Mouse (Mus musculus) macrophage (primary cell): ENCODE data around the gene Kif15. TPM values are rescaled to one million over a fixed set of nuclear protein-coding genes. Genes with fewer than 3 reads are reported as not detected.

Experiments used
- H3K27ac ChIP-seq: fragments of 350-480 bp; formaldehyde crosslinking; 2 replicates; pipeline ENCODE4 v1.9.0; 2021
- H3K36me3 ChIP-seq: fragments of 350-480 bp; formaldehyde crosslinking; 2 replicates; pipeline ENCODE4 v1.9.0; 2021; ENCODE audit errors: inconsistent target
- H3K4me3 ChIP-seq: fragments of 350-480 bp; formaldehyde crosslinking; 2 replicates; pipeline ENCODE4 v1.9.0; 2021; ENCODE audit errors: inconsistent target
- H3K79me2 ChIP-seq: fragments of 350-480 bp; formaldehyde crosslinking; 2 replicates; pipeline ENCODE4 v1.9.0; 2021; ENCODE audit errors: inconsistent target
- WGBS: methylation state at CpG from one replicate; pipeline ENCODE4 v1.1.7; 2026; ENCODE audit warnings: inconsistent platforms; ENCODE audit not compliant: missing documents; 5-methylcytosine and 5-hydroxymethylcytosine counted together
- polyA plus RNA-seq: library from polyadenylated mRNA; stranded (reverse); fragments of 250-400 nt; gene quantifications from 3 replicates; pipeline ENCODE4 v1.2.4, GENCODE M21; 2018; ENCODE audit warnings: inconsistent platforms

Gene Kif15
- polyA plus RNA-seq, 1 experiment from 2014 or later = 5.5 TPM

DNA sequence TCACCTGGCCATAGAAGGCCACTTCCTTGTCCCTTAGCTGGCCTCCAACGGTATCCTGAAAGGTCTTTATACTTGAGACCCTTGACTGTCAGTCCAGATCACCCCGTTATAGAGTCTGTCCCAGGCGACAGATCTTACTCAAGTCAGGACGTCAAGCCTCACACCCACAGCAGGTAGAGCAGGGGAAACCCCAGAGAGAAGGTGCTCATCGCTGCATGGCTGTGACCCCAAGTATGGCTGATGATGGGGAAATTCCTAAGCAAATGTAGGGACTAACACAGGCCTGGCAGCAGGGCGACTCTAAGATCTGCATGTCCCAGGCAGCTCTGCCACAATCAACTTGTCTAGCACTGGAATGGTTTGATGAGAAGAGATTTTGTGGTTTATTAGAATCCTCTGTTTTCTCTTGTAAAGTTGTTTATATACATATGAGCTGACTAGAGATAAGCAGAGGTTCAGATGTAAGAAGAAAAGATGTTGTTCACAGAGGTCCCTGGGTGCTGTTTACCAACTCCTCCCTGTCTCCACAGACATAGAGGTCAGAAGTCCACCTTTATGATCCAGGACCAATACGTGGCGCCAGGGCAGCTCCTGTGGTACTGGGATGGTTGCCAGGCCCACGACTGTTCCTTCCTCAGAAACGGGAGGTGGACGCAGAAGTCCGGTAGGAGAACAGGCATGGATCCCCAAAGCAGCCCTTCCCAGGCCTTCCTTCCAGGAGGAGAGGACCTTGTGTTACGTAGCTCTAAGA is 80.8 kb downstream of the Kif15 start:
- no peaks in the 10 kb centered on the region for H3K79me2 ChIP-seq

GRCm38 (mm10) chr9:123034426-123034825 is 83.6 kb downstream of the Kif15 start, which contains the start of gene Tgm4:
TSS of gene Tgm4 (plus strand) at chr9:123034726.
- Histone ChIP-seq H3K27ac (no peak within 1 kb of the TSS), H3K79me2 (no peaks in the 10 kb centered on the region), H3K4me3 (no peak within 1 kb of the TSS), H3K36me3 (no peaks in the 10 kb centered on the region)
- WGBS = 87% methylated on average over 4 of the region's 4 CpGs

More for the DNA sequence above, 80.8 kb downstream of the Kif15 start:
- 80% methylated on average over 13 of the region's 13 CpGs for WGBS
- Histone ChIP-seq H3K4me3 (no peak overlapping the region), H3K27ac (no peak overlapping the region), H3K36me3 (no peaks in the 10 kb centered on the region)

DNA sequence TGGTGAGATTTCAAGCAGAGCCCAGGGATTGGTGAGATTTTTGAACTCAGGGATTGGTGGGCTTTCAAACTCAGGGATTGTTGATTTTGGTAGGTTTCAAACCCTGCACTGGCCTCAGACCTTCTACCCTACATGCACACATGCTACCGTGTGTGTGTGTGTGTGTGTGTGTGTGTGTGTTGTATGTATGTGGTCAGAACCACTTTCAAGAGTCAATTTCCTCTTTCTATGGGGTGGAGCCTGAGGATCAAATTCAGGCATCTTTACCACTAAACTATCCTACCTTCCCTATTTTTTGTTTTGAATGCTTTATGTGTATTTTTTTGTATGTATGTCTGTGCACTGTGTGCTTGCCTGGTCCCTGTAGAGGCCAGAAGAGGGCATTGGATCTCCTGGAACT is 96.8 kb downstream of the Kif15 start:
- Histone ChIP-seq H3K79me2 (no peaks in the 10 kb centered on the region), H3K4me3 (no peak overlapping the region), H3K27ac (no peak overlapping the region), H3K36me3 (no peaks in the 10 kb centered on the region)
- WGBS = 0% methylated on average over 1 of the region's 1 CpGs

GRCm38 (mm10) chr9:123058724-123059292 is 108.0 kb downstream of the Kif15 start:
- Histone ChIP-seq H3K79me2 (no peaks in the 10 kb centered on the region), H3K27ac (no peak overlapping the region), H3K4me3 (no peak overlapping the region), H3K36me3 (no peaks in the 10 kb centered on the region)

DNA sequence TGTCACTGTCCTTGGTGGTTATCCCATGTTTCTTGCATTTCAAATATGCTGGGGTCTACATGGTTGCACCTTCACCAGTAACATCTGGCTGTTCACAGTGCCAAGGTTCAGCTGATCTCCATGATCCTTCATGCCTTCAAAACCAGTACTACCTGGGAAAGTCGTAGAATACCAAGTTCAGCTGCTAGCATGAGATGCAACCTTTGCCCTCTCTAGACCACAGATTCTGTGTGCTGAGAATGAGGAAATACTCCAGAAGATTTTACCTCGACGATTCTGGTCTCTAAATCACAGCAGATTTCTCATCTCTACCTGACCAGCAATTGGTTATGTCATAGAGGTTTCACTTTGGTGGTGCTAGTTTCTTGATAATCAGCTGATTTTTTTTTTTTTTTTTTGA is 109.3 kb downstream of the Kif15 start:
- no peak overlapping the region for H3K27ac ChIP-seq
- 40% methylated on average over 3 of the region's 3 CpGs for WGBS

More for the DNA sequence above, 109.3 kb downstream of the Kif15 start:
- no peaks in the 10 kb centered on the region for H3K79me2 ChIP-seq
- H3K36me3 ChIP-seq = no peaks in the 10 kb centered on the region
- no peak overlapping the region for H3K4me3 ChIP-seq

Other genes with a start within 250 kb of the Kif15 start
- gene Topaz1, start 203.7 kb upstream of the Kif15 start, polyA plus RNA-seq = not detected in 3 replicates
- 3.2 to 5.7 TPM (median 4.8 TPM) in 3 replicates for gene Tcaim, start 145.5 kb upstream of the Kif15 start, polyA plus RNA-seq
- not detected in 3 replicates for gene Gm35549, start 107.0 kb upstream of the Kif15 start, polyA plus RNA-seq
- gene Zfp445, start 85.0 kb upstream of the Kif15 start, polyA plus RNA-seq = 25.1 to 44.1 TPM (median 37.2 TPM) in 3 replicates
- gene Zkscan7, start 65.4 kb upstream of the Kif15 start, polyA plus RNA-seq = 0.59 to 0.82 TPM (median 0.68 TPM) in 3 replicates
- 0.87 to 1.9 TPM (median 1.1 TPM) in 3 replicates for gene Zfp105, start 28.0 kb upstream of the Kif15 start, polyA plus RNA-seq
- gene 1110059G10Rik, start within 50 bp of the Kif15 start, polyA plus RNA-seq = 20.6 to 40.0 TPM (median 30.1 TPM) in 3 replicates
- 2.9 to 8.6 TPM (median 3.4 TPM) in 3 replicates for gene Tmem42, start 70.3 kb downstream of the Kif15 start, polyA plus RNA-seq
- not detected in 3 replicates for gene Tgm4, start 83.7 kb downstream of the Kif15 start, polyA plus RNA-seq
- gene Zdhhc3, start 162.2 kb downstream of the Kif15 start, polyA plus RNA-seq = 37.6 to 46.3 TPM (median 38.8 TPM) in 3 replicates
- 11.6 to 28.4 TPM (median 12.5 TPM) in 3 replicates for gene Exosc7, start 162.2 kb downstream of the Kif15 start, polyA plus RNA-seq
- not detected in 3 replicates for gene Clec3b, start 199.9 kb downstream of the Kif15 start, polyA plus RNA-seq